Mouse (Mus musculus): Measurements from ENCODE around the gene Ercc1. TPM values are rescaled to one million over a fixed set of nuclear protein-coding genes. Genes with fewer than 3 reads are reported as not detected.
A peak's percentile ranks its signal among the peaks of the same experiment; 100 is the strongest.

Gene Ercc1
- total RNA-seq, 2 experiments from 2014 or later = 23.8 to 51.5 TPM

- ATAC-seq (replicated peaks; ENCODE audit: low FRiP score, low TSS enrichment, poor library complexity, severe bottlenecking) = peak; percentile 64
Measured at GRCm38 (mm10) chr7:19359299-19359891, 14.8 kb downstream of the Ercc1 start, which contains the start of the genes Cd3eap and Ppp1r13l. Cd3eap (minus strand) TSS chr7:19359483. Ppp1r13l (plus strand) TSS chr7:19359749.

GRCm38 (mm10) chr7:19359892-19360641 is 15.5 kb downstream of the Ercc1 start:
- ATAC-seq (replicated peaks; ENCODE audit: low FRiP score, low TSS enrichment, poor library complexity, severe bottlenecking) = peak; percentile 66

- peak; percentile 70 for ATAC-seq (replicated peaks; ENCODE audit: low FRiP score, low TSS enrichment, poor library complexity, severe bottlenecking)
Measured at GRCm38 (mm10) chr7:19360944-19361343, 16.4 kb downstream of the Ercc1 start.

- peak; percentile 36 for ATAC-seq (replicated peaks; ENCODE audit: low FRiP score, low TSS enrichment, poor library complexity, severe bottlenecking)
Measured at GRCm38 (mm10) chr7:19361720-19362119, 17.1 kb downstream of the Ercc1 start.

- ATAC-seq (replicated peaks; ENCODE audit: low FRiP score, low TSS enrichment, poor library complexity, severe bottlenecking) = no peak
Measured at GRCm38 (mm10) chr7:19362276-19362675, 17.7 kb downstream of the Ercc1 start.

GRCm38 (mm10) chr7:19363881-19364280 is 19.3 kb downstream of the Ercc1 start:
- peak; percentile 27; the same call in 1 of the 2 replicates for ATAC-seq (replicated peaks; ENCODE audit: low FRiP score, low TSS enrichment, poor library complexity, severe bottlenecking)

- ATAC-seq (replicated peaks; ENCODE audit: low FRiP score, low TSS enrichment, poor library complexity, severe bottlenecking) = no peak
Measured at GRCm38 (mm10) chr7:19365376-19365775, 20.8 kb downstream of the Ercc1 start.

GRCm38 (mm10) chr7:19368380-19368779 is 23.8 kb downstream of the Ercc1 start:
- no peak for ATAC-seq (replicated peaks; ENCODE audit: low FRiP score, low TSS enrichment, poor library complexity, severe bottlenecking)

DNA sequence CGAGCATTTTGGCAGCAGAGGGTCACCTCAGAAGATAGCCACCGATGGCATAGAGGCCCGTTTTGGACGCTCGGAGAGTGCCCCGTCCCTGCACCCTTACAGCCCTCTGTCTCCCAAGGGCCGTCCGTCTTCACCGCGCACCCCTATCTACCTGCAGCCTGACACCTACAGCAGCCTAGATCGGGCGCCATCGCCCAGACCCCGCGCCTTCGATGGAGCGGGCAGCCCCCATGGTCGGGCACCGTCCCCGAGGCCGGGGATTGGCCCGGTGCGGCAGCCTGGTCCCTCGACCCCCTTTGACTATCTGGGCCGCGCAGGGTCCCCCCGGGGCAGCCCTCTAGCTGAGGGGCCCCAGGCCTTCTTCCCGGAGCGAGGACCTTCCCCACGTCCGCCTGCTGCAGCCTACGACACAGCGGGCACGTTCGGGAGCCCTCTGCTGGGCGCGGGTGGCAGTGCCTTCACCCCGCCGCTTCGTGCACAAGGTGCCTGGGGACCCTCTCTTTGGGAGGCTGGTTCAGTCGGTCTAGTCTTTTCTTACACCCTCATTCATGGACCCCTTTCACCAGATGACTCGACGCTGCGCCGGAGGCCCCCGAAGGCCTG is 25.3 kb downstream of the Ercc1 start:
- peak; percentile 93 for ATAC-seq (replicated peaks; ENCODE audit: low FRiP score, low TSS enrichment, poor library complexity, severe bottlenecking)

DNA sequence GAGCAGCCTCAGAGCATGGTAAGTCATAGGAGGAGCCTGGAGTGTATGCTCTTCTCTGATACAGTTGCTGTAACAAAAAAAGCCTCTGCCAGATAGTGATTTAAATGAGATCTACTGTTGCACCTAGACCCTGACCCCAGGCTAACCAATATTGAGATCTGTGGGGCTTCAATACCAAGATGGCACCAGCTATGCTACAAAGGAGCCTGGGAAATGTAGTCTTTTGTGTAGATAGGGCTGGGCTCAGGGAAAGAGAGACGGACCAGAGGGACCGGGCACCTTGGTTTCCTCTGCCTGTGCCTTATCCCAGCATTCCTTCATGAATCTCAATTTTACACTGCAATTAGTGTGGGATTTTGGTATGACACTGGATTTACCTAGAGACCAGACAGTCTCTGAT is 28.8 kb downstream of the Ercc1 start:
- no peak for ATAC-seq (replicated peaks; ENCODE audit: low FRiP score, low TSS enrichment, poor library complexity, severe bottlenecking)

DNA sequence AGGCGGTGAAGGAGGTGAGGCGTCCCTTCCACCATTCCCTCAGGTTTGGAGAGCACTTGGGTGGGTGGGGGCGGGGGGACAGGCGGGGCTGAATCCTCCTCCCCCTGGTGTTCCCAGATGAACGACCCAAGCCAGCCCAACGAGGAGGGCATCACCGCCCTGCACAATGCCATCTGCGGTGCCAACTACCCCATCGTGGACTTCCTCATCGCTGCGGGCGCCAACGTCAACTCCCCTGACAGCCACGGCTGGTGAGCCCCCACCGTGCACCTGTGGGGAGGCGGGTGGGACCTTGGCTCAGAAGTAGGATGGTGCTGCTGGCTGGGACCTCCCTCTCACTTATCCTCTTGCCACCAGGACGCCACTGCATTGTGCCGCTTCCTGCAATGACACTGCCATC is 30.8 kb downstream of the Ercc1 start:
- no peak for ATAC-seq (replicated peaks; ENCODE audit: low FRiP score, low TSS enrichment, poor library complexity, severe bottlenecking)

DNA sequence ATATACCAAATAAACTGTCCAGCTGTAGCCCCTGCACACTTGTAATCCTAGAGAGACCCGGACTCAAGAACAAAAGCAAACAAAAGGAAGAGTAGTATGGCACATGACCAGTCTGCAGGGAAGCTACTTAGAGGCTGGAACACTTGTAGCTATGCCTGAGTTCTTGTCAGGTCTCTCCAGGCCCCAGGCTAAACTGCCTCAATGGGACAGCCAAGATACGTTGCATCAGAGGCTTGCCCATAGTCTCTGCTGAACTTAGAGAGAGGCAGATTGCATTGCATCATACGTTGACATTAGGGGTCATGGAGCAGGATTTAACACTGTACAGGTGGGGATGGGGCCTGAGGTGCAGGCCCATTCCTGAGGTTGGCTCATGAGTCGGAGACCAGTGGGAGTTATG is 31.4 kb downstream of the Ercc1 start:
- no peak for ATAC-seq (replicated peaks; ENCODE audit: low FRiP score, low TSS enrichment, poor library complexity, severe bottlenecking)

GRCm38 (mm10) chr7:19378049-19378448 is 33.5 kb downstream of the Ercc1 start:
- no peak for ATAC-seq (replicated peaks; ENCODE audit: low FRiP score, low TSS enrichment, poor library complexity, severe bottlenecking)

DNA sequence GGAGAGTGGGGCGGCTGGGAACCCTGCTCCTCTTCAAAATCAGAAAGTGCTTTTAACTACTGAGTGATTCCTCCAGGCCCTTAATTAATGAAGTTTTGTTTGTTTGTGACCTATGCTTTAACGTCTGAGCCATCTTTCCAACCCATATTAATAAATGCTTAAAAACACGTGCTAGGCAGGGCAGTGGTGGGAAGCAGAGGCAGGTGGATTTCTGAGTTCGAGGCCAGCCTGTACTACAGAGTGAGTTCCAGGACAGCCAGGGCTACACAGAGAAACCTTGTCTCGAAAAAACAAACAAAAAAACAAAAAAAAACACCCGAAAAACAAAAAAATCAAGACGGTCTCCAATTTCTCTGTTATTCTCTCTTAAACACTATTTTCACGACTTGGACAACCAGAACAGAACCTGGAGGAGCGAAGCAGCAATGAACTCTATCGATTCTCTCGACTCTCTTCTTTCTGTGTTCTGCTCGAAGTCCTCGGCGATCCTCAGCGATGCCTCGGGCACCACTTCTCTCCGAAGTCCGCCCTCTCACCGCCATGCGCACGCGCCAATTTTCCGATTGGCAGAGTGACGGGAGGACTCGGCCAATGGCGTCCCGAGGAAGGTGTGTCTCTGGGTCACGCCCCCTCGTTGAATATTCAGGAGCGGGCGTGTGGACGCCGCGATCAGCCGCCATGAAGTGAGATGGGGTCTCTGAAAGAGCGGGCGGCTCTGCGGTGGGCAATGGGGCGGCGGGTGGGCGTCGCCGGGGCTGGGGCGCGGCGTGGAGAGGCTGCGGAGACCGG is 37.0 kb downstream of the Ercc1 start, which contains the start of gene Ercc2:
TSS of gene Ercc2 (plus strand) at position 634 of the 789 bp plus-strand sequence.
- ATAC-seq (replicated peaks; ENCODE audit: low FRiP score, low TSS enrichment, poor library complexity, severe bottlenecking) = peak; percentile 95

DNA sequence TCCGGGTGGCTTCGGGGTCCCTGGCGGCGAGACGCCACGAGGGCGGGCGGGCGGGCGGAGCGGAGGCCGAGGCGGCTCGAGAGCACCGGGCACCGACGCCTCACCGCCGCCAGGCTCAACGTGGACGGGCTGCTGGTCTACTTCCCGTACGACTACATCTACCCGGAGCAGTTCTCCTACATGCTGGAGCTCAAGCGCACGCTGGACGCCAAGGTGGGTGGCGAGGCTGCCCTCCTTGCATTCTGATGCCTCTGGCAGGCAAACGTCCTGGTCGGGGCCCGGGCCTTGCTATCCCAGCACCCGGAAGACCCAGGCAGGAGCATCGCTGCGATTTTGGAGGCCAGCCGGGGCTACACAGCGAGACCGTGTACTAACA is 37.6 kb downstream of the Ercc1 start:
- peak; percentile 63 for ATAC-seq (replicated peaks; ENCODE audit: low FRiP score, low TSS enrichment, poor library complexity, severe bottlenecking)

DNA sequence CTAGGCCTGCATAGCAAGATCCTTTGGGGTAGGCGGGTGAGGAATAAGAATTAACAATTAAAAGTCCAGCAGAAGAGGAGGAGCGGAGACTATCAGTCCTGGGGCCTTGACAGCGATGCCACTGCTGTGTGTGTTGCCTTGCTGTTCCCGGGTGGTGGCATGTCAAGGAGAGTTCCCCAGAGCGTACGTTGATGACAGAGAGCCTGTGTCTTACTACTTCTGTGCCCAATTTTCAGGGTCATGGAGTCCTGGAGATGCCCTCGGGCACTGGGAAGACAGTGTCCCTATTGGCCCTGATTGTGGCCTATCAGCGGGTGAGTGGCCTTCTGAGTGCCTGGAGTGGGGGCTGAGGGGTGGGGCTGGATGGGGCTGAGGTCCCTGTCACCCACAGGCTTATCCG is 39.1 kb downstream of the Ercc1 start:
- no peak for ATAC-seq (replicated peaks; ENCODE audit: low FRiP score, low TSS enrichment, poor library complexity, severe bottlenecking)

DNA sequence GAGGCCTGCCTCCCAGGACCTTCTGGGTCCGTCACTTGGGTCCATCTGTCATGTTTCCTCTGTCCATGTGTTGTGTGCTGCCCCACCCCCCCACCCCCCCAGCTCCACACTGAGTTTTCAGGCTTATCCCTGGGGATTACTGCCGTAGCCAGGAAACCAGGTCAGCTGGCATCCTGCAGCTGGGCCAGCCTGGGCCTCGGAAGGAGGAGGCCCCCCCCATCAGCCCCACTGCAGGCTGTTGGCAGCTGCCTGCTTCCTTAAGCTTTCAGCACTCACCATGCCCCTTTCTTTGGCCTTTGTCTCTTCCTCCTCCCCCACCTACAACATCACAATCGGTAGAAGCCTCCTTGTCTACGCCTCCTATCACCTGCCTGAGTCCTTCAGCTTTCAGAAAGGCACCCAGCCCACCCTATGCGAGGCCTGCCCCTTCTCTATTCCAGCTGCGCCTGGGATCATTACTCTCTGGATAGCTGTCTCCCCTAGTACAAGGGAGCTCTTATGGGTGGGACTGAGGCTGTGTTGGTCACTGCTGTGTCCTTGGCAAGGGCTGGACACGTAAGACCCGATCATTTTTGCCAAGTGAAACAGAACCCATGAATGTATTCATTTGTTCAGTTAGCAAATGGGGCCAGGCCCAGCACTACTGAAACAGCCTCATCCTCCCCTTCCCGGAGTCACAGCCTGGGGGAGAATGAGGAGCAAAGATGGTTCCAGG is 44.3 kb downstream of the Ercc1 start:
- no peak for ATAC-seq (replicated peaks; ENCODE audit: low FRiP score, low TSS enrichment, poor library complexity, severe bottlenecking)

DNA sequence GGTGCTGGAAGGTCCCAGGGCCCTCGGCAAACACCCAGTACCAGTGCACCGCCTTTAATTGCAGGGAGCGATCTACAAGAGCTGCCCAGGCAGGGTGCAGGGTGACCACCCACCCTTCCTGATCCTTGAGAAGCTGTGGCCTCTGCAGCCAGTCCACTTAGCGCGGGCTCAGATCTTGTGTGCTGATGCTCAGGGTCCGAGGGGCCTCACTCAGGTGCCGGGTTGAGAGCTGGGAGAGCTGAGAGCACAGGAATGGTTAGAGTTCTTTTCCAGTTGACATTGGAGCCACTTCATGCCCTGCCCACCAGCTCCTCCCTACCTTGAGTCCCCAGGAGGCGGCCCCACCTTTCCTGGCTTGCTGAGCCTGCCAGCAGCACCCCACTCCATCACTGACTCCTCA is 49.9 kb downstream of the Ercc1 start:
- no peak for ATAC-seq (replicated peaks; ENCODE audit: low FRiP score, low TSS enrichment, poor library complexity, severe bottlenecking)
